25 mouse cellular contexts compared by ENCODE assay signal in genomic region chr4:83401712-83402111, GRCm38 (mm10).
"Had no signal": no experiment of that assay in that cellular context is flagged by ENCODE, and none has a peak within 500 bp of the region (broad histone marks: within the 10 kb centered on the region; RNA-seq: fewer than 3 reads in every experiment).

No protein-coding gene starts in this region.

- H3K9ac ChIP-seq: embryonic facial prominence, embryonic 12.5 days; embryonic facial prominence, embryonic 13.5 days; embryonic facial prominence, embryonic 15.5 days; forebrain, embryonic 12.5 days; forebrain, embryonic 13.5 days; forebrain, embryonic 15.5 days; forebrain, postnatal 0 days had no signal

- H3K4me1 ChIP-seq: embryonic facial prominence, embryonic 12.5 days; embryonic facial prominence, embryonic 15.5 days; forebrain, embryonic 10.5 days; forebrain, embryonic 12.5 days; forebrain, embryonic 13.5 days; forebrain, embryonic 15.5 days had no signal

- H3K36me3 ChIP-seq: embryonic facial prominence, embryonic 10.5 days; embryonic facial prominence, embryonic 12.5 days; embryonic facial prominence, embryonic 13.5 days; embryonic facial prominence, embryonic 15.5 days; forebrain, embryonic 10.5 days; forebrain, embryonic 12.5 days; forebrain, embryonic 15.5 days had no signal

- ATAC-seq: forebrain, embryonic 13.5 days; forebrain, embryonic 14.5 days; forebrain, embryonic 15.5 days; forebrain, embryonic 16.5 days; forebrain, postnatal 0 days had no signal

- DNase-seq: cerebellum, adult 9-11 months; cerebellum, postnatal 10 days; cerebellum, postnatal 14 days; cerebellum, postnatal 25 days; cerebellum, postnatal 36 days; embryo, embryonic 11 days; forebrain, postnatal 0 days; gastrocnemius, adult 2 months; gastrocnemius, postnatal 10 days; gastrocnemius, postnatal 14 days; gastrocnemius, postnatal 25 days; gastrocnemius, postnatal 36 days; heart, adult 18-20 months; heart, adult 2 months had no signal

- H3K4me2 ChIP-seq: embryonic facial prominence, embryonic 12.5 days; embryonic facial prominence, embryonic 13.5 days; embryonic facial prominence, embryonic 15.5 days; forebrain, embryonic 12.5 days; forebrain, embryonic 13.5 days; forebrain, embryonic 15.5 days had no signal

- H3K27me3 ChIP-seq: embryonic facial prominence, embryonic 12.5 days; embryonic facial prominence, embryonic 13.5 days; embryonic facial prominence, embryonic 15.5 days; forebrain, embryonic 12.5 days; forebrain, embryonic 13.5 days; forebrain, embryonic 15.5 days had no signal

- H3K27ac ChIP-seq: embryonic facial prominence, embryonic 10.5 days; embryonic facial prominence, embryonic 12.5 days; embryonic facial prominence, embryonic 13.5 days; embryonic facial prominence, embryonic 15.5 days; forebrain, embryonic 10.5 days; forebrain, embryonic 12.5 days; forebrain, embryonic 13.5 days; forebrain, embryonic 15.5 days; gastrocnemius, adult 2 months; heart, adult 2 months had no signal

- H3K4me3 ChIP-seq: embryonic facial prominence, embryonic 10.5 days; embryonic facial prominence, embryonic 12.5 days; embryonic facial prominence, embryonic 13.5 days; embryonic facial prominence, embryonic 15.5 days; erythroblast, embryonic 14.5 days; forebrain, embryonic 10.5 days; forebrain, embryonic 12.5 days; forebrain, embryonic 13.5 days; forebrain, embryonic 15.5 days; gastrocnemius, adult 2 months; heart, adult 2 months had no signal
